Mouse (Mus musculus): Measurements from ENCODE around the gene Mmd.

DNA sequence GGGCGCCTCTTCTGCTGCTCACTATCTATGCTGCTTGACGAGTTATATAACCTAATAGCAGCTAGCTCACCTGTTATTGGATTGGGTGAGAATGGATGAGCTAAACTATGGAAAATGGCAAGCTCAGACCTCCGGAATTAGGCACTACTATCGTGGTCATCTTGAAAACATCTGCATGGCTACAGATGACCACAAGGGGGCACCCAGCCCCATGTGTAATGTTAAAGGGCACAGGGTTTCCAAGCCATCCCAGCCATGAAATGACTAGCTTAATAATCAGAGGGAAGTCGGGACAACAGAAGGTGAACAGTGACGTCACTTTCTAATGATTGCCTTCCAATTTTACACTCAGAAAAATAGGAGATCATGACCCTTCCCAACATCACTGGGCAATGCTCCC is 57.7 kb downstream of the Mmd start:
- TF ChIP-seq CTCF (IDR thresholded peaks at IDR 0.05; ENCODE audit: low read depth) (peak; percentile 73), EP300 (IDR thresholded peaks at IDR 0.05; ENCODE audit: low read depth) (no peak)

Measured in liver, embryonic 14.5 days (tissue).